Mouse (Mus musculus) left cerebral cortex, postnatal 10 days (tissue): ENCODE measurements around the gene Kcnip1. TPM values are rescaled to one million over a fixed set of nuclear protein-coding genes. Genes with fewer than 3 reads are reported as not detected.

Experiments
- DNase-seq, 2 experiments: peaks; one replicate each; pipeline ENCODE4 v3.0.0; 2021 to 2022; ENCODE audit warnings: low spot score in 2 of 2, mixed read lengths in 1 of 2; ENCODE audit errors: extremely low spot score in 1 of 2
- intact Hi-C: fragments of 180-260 bp; cut with DNase I; formaldehyde crosslinking; loops from one replicate; pipeline ENCODE4 v1.15.1; 2025
- total RNA-seq, 2 experiments: library from RNA; stranded (reverse); gene quantifications; 2 replicates each; pipeline ENCODE4 v1.2.3; 2021

Gene Kcnip1
- total RNA-seq, 2 experiments from 2014 or later: 43.7 to 45.5 TPM

- intact Hi-C loops: loop anchor here (5.0 kb wide), 1 partner anchor 72 kb away; no protein-coding TSS in a partner anchor
- DNase-seq: no peak
Observed at GRCm38 (mm10) chr11:34000416-34000815, 7.5 kb upstream of the Kcnip1 start.

GRCm38 (mm10) chr11:33998244-33998643 lies 5.3 kb upstream of the Kcnip1 start:
- intact Hi-C loops: no loop called here
- no peak for DNase-seq

- DNase-seq: no peak
- intact Hi-C loops: no loop called here
Observed at GRCm38 (mm10) chr11:33993496-33993895, 544 bp upstream of the Kcnip1 start.

- intact Hi-C loops: no loop called here
Observed at GRCm38 (mm10) chr11:33990002-33990401, 3.0 kb downstream of the Kcnip1 start.

GRCm38 (mm10) chr11:33986525-33986924 lies 6.4 kb downstream of the Kcnip1 start:
- no peak for DNase-seq
- intact Hi-C loops: no loop called here

More at GRCm38 (mm10) chr11:33990002-33990401, 3.0 kb downstream of the Kcnip1 start:
- no peak for DNase-seq

GRCm38 (mm10) chr11:33980146-33980545 lies 12.8 kb downstream of the Kcnip1 start:
- no peak for DNase-seq
- intact Hi-C loops: no loop called here

- no peak for DNase-seq
- intact Hi-C loops: no loop called here
Observed at GRCm38 (mm10) chr11:33975121-33975520, 17.8 kb downstream of the Kcnip1 start.

GRCm38 (mm10) chr11:33974341-33975040 lies 18.5 kb downstream of the Kcnip1 start:
- no peak for DNase-seq
- intact Hi-C loops: no loop called here

GRCm38 (mm10) chr11:33972114-33972513 lies 20.8 kb downstream of the Kcnip1 start:
- no peak for DNase-seq
- intact Hi-C loops: no loop called here

- intact Hi-C loops: no loop called here
- no peak for DNase-seq
Observed at GRCm38 (mm10) chr11:33969199-33969598, 23.8 kb downstream of the Kcnip1 start.

GRCm38 (mm10) chr11:33967708-33968107 lies 25.2 kb downstream of the Kcnip1 start:
- intact Hi-C loops: no loop called here
- DNase-seq: no peak

GRCm38 (mm10) chr11:33965380-33965779 lies 27.6 kb downstream of the Kcnip1 start:
- intact Hi-C loops: no loop called here
- DNase-seq: no peak

GRCm38 (mm10) chr11:33962688-33963407 lies 30.1 kb downstream of the Kcnip1 start, which contains the start of gene Kcnmb1:
Gene Kcnmb1 (plus strand): TSS chr11:33963013.
- intact Hi-C loops: no loop called here
- peak in 1 of 2 experiments; percentile 42 for DNase-seq

- intact Hi-C loops: no loop called here
- no peak for DNase-seq
Observed at GRCm38 (mm10) chr11:33962178-33962577, 30.8 kb downstream of the Kcnip1 start.

GRCm38 (mm10) chr11:33958713-33959112 lies 34.2 kb downstream of the Kcnip1 start:
- peak in 1 of 2 experiments; percentile 43 for DNase-seq
- intact Hi-C loops: no loop called here

GRCm38 (mm10) chr11:33957595-33957994 lies 35.4 kb downstream of the Kcnip1 start:
- no peak for DNase-seq
- intact Hi-C loops: no loop called here

GRCm38 (mm10) chr11:33956623-33957022 lies 36.3 kb downstream of the Kcnip1 start:
- no peak for DNase-seq
- intact Hi-C loops: no loop called here

- intact Hi-C loops: no loop called here
- no peak for DNase-seq
Observed at GRCm38 (mm10) chr11:33955982-33956381, 37.0 kb downstream of the Kcnip1 start.

- intact Hi-C loops: no loop called here
- DNase-seq: no peak
Observed at GRCm38 (mm10) chr11:33951684-33952625, 41.0 kb downstream of the Kcnip1 start.
